Mouse (Mus musculus) stomach, embryonic 16.5 days (tissue): ENCODE data around the gene Siah1b. TPM values are rescaled to one million over a fixed set of nuclear protein-coding genes. Genes with fewer than 3 reads are reported as not detected.

Experiments used
- ATAC-seq: fragments of 200-750 bp; cut with Nextera tagmentation; 2 replicates; pipeline ENCODE4 v1.8.0; 2017; ENCODE audit warnings: moderate number of reproducible peaks, moderate TSS enrichment; ENCODE audit not compliant: insufficient read depth, low FRiP score
- H3K27ac ChIP-seq: fragments of 300-500 bp; sonication (generic); 2 replicates; pipeline ENCODE4 v1.5.1; 2014; ENCODE audit warnings: low read length
- H3K27me3 ChIP-seq: fragments of 300-500 bp; sonication (generic); 2 replicates; pipeline ENCODE4 v1.6.1; 2014; ENCODE audit warnings: low read length, control low read depth, mixed read lengths; ENCODE audit not compliant: control insufficient read depth, insufficient read depth
- H3K36me3 ChIP-seq: fragments of 300-500 bp; sonication (generic); 2 replicates; pipeline ENCODE4 v1.6.1; 2014; ENCODE audit warnings: low read length; ENCODE audit not compliant: control insufficient read depth, insufficient read depth
- H3K4me1 ChIP-seq: fragments of 300-500 bp; sonication (generic); 2 replicates; pipeline ENCODE4 v1.6.1; 2014; ENCODE audit warnings: low read length, control low read depth, mixed read lengths; ENCODE audit not compliant: control insufficient read depth, insufficient read depth
- H3K4me2 ChIP-seq: fragments of 300-500 bp; sonication (generic); 2 replicates; pipeline ENCODE4 v1.6.1; 2014; ENCODE audit warnings: low read depth, low read length, mixed read lengths
- H3K4me3 ChIP-seq: fragments of 300-500 bp; sonication (generic); replicated peaks from 2 replicates; pipeline ENCODE4 v1.5.1; 2014; ENCODE audit warnings: mild to moderate bottlenecking, low read length
- H3K9ac ChIP-seq: fragments of 300-500 bp; sonication (generic); 2 replicates; pipeline ENCODE4 v1.6.1; 2014; ENCODE audit warnings: low read length
- H3K9me3 ChIP-seq: fragments of 300-500 bp; sonication (generic); replicated peaks from 2 replicates; pipeline ENCODE4 v1.6.1; 2016; ENCODE audit warnings: low read length, control low read depth; ENCODE audit not compliant: control insufficient read depth
- WGBS: fragments of 180-500 bp; shearing (Covaris S2); extraction: QIAGEN DNeasy Blood & Tissue Kit; methylation state at CpG from one replicate; pipeline ENCODE4 v1.1.7; 2014; 5-methylcytosine and 5-hydroxymethylcytosine counted together
- polyA plus RNA-seq: library from polyadenylated mRNA; unstranded; fragments of >200 nt; fragmentation: Nextera tagmentation; extraction: Ambion mirVana; gene quantifications from 2 replicates; pipeline ENCODE4 v1.2.1, GENCODE M21; 2015

Gene Siah1b
- polyA plus RNA-seq, 1 experiment from 2014 or later: 19.0 TPM

DNA sequence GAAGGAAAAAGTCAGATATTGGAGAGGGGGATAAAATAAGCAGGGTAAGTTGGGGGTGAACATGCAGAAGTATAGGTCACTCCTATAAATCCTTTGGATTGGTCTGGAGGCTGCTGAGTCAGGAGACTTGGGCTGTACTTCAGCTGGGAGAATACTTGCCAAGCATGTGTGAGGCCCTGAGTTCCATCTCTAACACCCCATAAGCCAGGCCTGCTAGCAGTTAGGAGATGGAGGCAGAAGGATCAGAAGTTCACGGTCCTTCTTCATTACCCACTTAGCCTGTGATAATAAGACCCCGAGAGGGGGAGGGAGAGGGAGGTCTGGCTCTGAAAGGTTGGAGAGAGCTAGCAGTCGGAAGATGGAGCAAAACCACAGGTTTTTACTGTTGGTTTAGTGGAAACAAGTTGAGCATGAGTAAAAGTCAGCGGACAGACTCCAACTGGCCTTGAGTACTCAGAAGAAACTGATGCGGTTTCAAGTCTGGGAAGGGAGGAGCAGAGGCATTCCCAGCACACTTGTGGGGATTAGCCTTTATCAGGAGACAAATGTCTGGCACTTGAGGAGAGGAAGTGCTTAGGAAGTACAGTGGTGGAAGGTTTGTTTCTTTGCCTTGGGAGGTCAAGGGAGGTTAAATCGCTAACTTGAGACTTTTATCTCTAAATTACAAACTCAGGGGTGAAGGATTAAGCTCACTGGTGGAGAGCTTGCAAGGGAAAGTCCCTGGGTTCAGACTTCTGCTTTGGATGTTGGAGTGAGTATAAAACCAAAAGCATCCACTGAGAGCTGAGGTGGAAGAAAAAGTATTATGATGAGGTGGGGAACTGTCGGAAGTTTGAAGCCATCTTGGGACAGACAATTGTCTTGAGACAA, 16.2 kb upstream of the Siah1b start:
- H3K9me3 ChIP-seq: no peaks in the 10 kb centered on the region
- WGBS: 51% methylated on average over 7 of the region's 7 CpGs

DNA sequence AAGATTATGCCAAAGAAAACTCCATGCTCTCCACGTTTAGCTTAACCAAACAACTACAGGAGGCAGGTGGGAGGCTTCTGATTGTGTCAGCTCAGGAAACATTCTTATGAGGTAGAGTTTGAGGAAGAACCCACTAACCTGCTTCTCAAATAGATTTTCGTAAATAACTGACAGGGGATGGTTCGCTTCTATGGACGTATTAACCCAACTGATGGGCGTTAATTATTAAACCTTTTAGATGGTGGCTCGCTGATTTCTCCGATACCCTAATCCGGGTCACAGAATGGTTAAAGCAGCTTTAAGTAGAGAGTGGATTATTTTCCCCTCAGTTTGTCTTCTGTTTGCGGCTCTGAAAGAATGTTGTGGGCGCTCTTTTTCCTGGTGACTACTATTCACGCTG, 13.6 kb upstream of the Siah1b start:
- peaks cover 16% of the 10 kb centered on the region; the same call in 1 of the 2 replicates for H3K27me3 ChIP-seq
- H3K4me1 ChIP-seq: no peaks in the 10 kb centered on the region
- H3K4me3 ChIP-seq: no peak overlapping the region
- ATAC-seq: no peak
- H3K9me3 ChIP-seq: no peaks in the 10 kb centered on the region
- H3K9ac ChIP-seq: no peak overlapping the region
- H3K4me2 ChIP-seq: no peak overlapping the region
- H3K36me3 ChIP-seq: no peaks in the 10 kb centered on the region
- no peak overlapping the region for H3K27ac ChIP-seq
- 72% methylated on average over 11 of the region's 11 CpGs for WGBS

More for the DNA sequence above, 16.2 kb upstream of the Siah1b start:
- no peak for ATAC-seq
- Histone ChIP-seq H3K4me2 (no peak overlapping the region), H3K36me3 (no peaks in the 10 kb centered on the region), H3K9ac (no peak overlapping the region), H3K4me3 (no peak overlapping the region), H3K27me3 (peaks cover 16% of the 10 kb centered on the region; the same call in 1 of the 2 replicates), H3K27ac (no peak overlapping the region), H3K4me1 (no peaks in the 10 kb centered on the region)

DNA sequence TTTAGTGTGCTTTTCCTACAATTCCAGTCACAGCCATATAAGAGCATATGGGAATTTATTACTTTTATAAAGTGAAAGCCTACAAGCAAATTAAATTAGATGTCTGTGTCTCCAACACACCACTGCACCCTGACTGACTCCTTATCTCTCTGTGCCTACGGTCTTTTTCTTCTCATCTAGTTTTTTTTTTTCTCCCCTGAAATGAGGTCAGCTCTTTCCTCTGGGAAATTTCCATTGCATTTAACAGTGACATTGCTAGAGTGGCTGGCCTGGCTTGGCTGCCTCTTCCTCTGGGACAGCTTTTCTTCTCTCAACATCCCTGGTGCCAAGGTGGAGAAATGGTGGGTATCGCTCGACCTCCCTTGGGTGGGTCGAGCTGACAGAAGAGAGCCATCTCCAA, 12.3 kb upstream of the Siah1b start, which contains the start of gene Cltrn:
TSS of gene Cltrn (plus strand) at position 249 of the 400 bp plus-strand sequence.
- Histone ChIP-seq H3K4me2 (no peak within 1 kb of the TSS), H3K9me3 (no peaks in the 10 kb centered on the region)
- WGBS: 79% methylated on average over 4 of the region's 4 CpGs

DNA sequence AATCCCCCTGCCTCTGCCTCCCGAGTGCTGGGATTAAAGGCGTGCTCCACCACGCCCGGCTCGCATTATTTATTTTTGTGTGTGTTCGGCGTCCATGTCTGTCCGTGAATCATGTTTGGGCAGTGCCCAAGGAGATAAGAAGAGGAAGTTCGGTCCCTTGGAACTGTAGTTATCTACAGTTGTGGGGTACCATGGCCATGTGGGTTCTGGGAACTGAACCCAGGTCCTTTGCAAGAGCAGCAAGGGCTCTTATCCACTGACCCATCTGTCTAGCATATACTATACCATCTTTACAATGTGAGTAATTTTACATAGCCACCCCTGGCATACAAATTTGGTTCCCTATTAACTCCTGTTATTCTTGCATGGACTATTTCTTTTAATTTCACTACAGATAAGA, 5.7 kb upstream of the Siah1b start:
- no peak for ATAC-seq
- no peak overlapping the region for H3K4me3 ChIP-seq
- H3K9ac ChIP-seq: no peak overlapping the region
- WGBS: 85% methylated on average over 9 of the region's 9 CpGs
- no peaks in the 10 kb centered on the region for H3K4me1 ChIP-seq
- no peaks in the 10 kb centered on the region for H3K36me3 ChIP-seq
- no peaks in the 10 kb centered on the region for H3K9me3 ChIP-seq
- no peak overlapping the region for H3K27ac ChIP-seq
- H3K27me3 ChIP-seq: no peaks in the 10 kb centered on the region
- H3K4me2 ChIP-seq: no peak overlapping the region

More for the DNA sequence above, 12.3 kb upstream of the Siah1b start, which contains the start of gene Cltrn:
- Histone ChIP-seq H3K9ac (no peak within 1 kb of the TSS), H3K27ac (no peak within 1 kb of the TSS), H3K27me3 (peaks cover 16% of the 10 kb centered on the region; the same call in 1 of the 2 replicates), H3K36me3 (no peaks in the 10 kb centered on the region), H3K4me3 (no peak within 1 kb of the TSS), H3K4me1 (no peaks in the 10 kb centered on the region)
- no peak for ATAC-seq

DNA sequence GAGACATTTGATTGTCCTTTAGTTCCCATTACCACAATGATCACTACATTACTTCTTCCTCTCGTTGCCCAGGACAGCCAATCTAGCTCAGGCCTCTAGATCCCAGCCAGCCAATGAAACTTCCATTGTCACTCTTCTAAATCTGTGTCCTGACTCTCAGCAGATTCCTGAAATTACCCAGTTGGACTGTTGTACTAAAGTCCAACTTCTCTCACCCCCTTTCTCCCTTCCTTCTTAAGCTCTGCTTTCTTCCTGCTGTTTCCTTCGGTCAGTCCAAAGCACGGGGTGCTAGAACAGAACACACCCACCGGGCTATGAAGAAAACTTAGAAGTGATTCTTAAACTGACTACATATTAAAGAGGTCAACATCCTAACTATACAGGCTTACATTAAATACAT, 7.3 kb downstream of the Siah1b start:
- H3K4me3 ChIP-seq: no peak overlapping the region
- ATAC-seq: no peak
- H3K9ac ChIP-seq: no peak overlapping the region
- H3K36me3 ChIP-seq: no peaks in the 10 kb centered on the region
- H3K4me2 ChIP-seq: no peak overlapping the region
- no peaks in the 10 kb centered on the region for H3K27me3 ChIP-seq
- 81% methylated on average over 4 of the region's 4 CpGs for WGBS
- H3K27ac ChIP-seq: no peak overlapping the region
- no peaks in the 10 kb centered on the region for H3K9me3 ChIP-seq
- no peaks in the 10 kb centered on the region for H3K4me1 ChIP-seq

DNA sequence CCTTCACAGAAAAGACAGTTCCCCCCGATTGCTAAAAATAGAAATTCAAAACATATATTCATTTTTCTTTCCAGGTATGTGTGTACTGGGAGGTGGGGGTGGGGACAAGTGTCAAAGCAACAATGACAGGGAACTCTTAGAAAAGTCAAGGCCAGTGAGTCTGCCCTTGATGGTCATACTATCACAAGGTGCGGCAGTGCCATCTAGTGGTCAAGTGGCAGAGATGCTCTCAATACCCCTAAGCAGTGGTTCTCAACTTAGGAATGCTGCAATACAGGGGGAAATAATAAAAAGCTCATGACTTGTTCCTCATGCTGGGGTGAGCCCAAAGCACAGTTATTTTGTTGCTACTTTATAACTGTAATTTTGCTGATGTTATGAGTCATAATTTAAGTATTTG, 10.1 kb downstream of the Siah1b start:
- H3K9ac ChIP-seq: no peak overlapping the region
- WGBS: 17% methylated on average over 2 of the region's 2 CpGs

DNA sequence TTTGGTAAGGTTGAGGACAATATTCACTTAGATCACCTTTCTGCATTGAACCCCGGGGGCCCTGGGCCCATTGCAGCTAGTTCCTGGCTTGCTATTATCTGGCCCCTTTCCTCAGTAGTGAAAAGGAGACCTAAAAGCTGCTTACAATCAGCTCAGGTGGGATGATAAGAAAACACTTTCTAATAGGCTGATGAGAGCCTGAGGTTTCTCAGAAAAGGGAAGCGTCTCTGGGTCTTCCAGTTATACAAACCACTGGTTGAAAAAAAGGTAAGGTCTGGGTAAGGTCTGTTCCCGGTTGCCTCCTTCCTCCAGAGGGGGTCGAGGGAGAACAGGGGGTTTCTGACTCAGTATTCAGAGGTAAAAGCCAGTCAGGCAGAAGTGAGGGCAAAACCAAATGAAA, 17.2 kb downstream of the Siah1b start:
- Histone ChIP-seq H3K9ac (no peak overlapping the region), H3K27ac (no peak overlapping the region), H3K4me2 (no peak overlapping the region), H3K27me3 (peaks cover 6% of the 10 kb centered on the region; the same call in 1 of the 2 replicates), H3K9me3 (no peaks in the 10 kb centered on the region), H3K4me1 (no peaks in the 10 kb centered on the region), H3K4me3 (no peak overlapping the region), H3K36me3 (no peaks in the 10 kb centered on the region)
- no peak for ATAC-seq
- 60% methylated on average over 4 of the region's 4 CpGs for WGBS

More for the DNA sequence above, 10.1 kb downstream of the Siah1b start:
- no peaks in the 10 kb centered on the region for H3K27me3 ChIP-seq
- H3K27ac ChIP-seq: no peak overlapping the region
- no peak overlapping the region for H3K4me3 ChIP-seq
- no peaks in the 10 kb centered on the region for H3K36me3 ChIP-seq
- ATAC-seq: peak; percentile 50; the same call in 1 of the 2 replicates
- H3K4me1 ChIP-seq: no peaks in the 10 kb centered on the region
- H3K9me3 ChIP-seq: no peaks in the 10 kb centered on the region
- H3K4me2 ChIP-seq: no peak overlapping the region

DNA sequence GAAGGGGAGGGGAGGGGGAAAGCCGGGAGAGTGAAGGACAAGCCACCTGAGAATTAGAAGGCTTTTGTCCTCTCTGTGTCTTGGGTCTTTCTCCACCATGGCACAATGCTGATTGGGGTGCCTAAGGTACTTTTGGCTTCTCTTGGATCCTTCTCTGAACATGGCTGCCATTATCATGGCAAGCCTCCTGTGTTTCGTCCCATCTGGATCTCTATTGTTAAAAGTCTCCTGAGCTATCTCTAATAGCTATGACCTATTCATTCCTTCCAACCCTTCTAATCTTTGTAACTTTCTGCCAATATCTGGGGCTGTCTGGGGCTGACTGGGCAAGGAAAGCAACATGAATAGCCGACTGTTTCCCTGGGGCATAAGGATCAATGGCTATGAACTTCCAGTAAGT, 17.8 kb downstream of the Siah1b start:
- Histone ChIP-seq H3K4me3 (no peak overlapping the region), H3K27ac (no peak overlapping the region), H3K9ac (no peak overlapping the region), H3K4me1 (no peaks in the 10 kb centered on the region), H3K27me3 (peaks cover 6% of the 10 kb centered on the region; the same call in 1 of the 2 replicates), H3K4me2 (no peak overlapping the region), H3K9me3 (no peaks in the 10 kb centered on the region), H3K36me3 (no peaks in the 10 kb centered on the region)
- no peak for ATAC-seq
- 88% methylated on average over 3 of the region's 3 CpGs for WGBS

DNA sequence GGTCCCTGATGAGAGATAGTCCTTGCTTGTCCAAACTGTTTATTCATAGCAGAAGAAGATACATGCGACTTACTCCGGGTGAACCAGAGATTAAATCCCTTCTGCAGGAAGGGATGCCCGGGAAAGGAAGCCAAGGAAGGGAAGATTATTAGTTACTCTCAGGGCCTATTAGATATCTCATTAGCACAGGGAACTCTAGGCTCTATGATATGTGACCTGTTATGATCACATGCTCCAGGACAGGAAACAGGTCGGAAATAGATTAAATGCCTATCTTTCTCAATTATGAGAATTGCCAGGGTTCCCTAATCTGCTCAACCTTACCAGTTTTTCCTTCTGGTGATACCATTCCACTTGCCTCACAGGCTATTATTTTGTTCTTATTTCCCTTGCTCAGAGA, 20.6 kb downstream of the Siah1b start:
- Histone ChIP-seq H3K9ac (no peak overlapping the region), H3K9me3 (no peaks in the 10 kb centered on the region), H3K36me3 (no peaks in the 10 kb centered on the region), H3K4me2 (no peak overlapping the region), H3K4me1 (no peaks in the 10 kb centered on the region), H3K27me3 (peaks cover 2% of the 10 kb centered on the region; the same call in 1 of the 2 replicates), H3K4me3 (no peak overlapping the region), H3K27ac (no peak overlapping the region)
- 69% methylated on average over 4 of the region's 4 CpGs for WGBS
- ATAC-seq: no peak
